Mouse (Mus musculus) layer of hippocampus, postnatal 14 days (tissue): Measurements from ENCODE around the gene Dpp8. TPM values are rescaled to one million over a fixed set of nuclear protein-coding genes. Genes with fewer than 3 reads are reported as not detected.

Experiments used
- DNase-seq, 2 experiments: peaks; one replicate each; pipeline ENCODE4 v3.0.0; 2021 to 2022; ENCODE audit warnings: low spot score in 2 of 2, mixed read lengths in 1 of 2
- total RNA-seq, 2 experiments: library from RNA; stranded (reverse); gene quantifications; 2 replicates each; pipeline ENCODE4 v1.2.3; 2021

Gene Dpp8
- total RNA-seq, 2 experiments from 2014 or later = 136 to 151 TPM

- no peak for DNase-seq
Measured at GRCm38 (mm10) chr9:65083075-65083765, 51.0 kb downstream of the Dpp8 start.

GRCm38 (mm10) chr9:65084198-65084807, 52.1 kb downstream of the Dpp8 start:
- no peak for DNase-seq

GRCm38 (mm10) chr9:65085270-65085669, 53.1 kb downstream of the Dpp8 start:
- no peak for DNase-seq

GRCm38 (mm10) chr9:65086801-65087200, 54.6 kb downstream of the Dpp8 start:
- no peak for DNase-seq

- no peak for DNase-seq
Measured at GRCm38 (mm10) chr9:65087490-65087889, 55.3 kb downstream of the Dpp8 start.

GRCm38 (mm10) chr9:65094237-65094636, 62.0 kb downstream of the Dpp8 start:
- peak; percentile 17 to 52 for DNase-seq

GRCm38 (mm10) chr9:65100991-65101685, 68.9 kb downstream of the Dpp8 start, which contains the start of gene Igdcc4:
Gene Igdcc4, plus strand, starts transcription at chr9:65101486.
- DNase-seq = no peak

- DNase-seq = peak; percentile 45 to 48
Measured at GRCm38 (mm10) chr9:65101686-65102376, 69.6 kb downstream of the Dpp8 start.

- peak in 1 of 2 experiments; percentile 33 for DNase-seq
Measured at GRCm38 (mm10) chr9:65102377-65103172, 70.4 kb downstream of the Dpp8 start.

- DNase-seq = no peak
Measured at GRCm38 (mm10) chr9:65103173-65103752, 71.0 kb downstream of the Dpp8 start.

GRCm38 (mm10) chr9:65106821-65107220, 74.6 kb downstream of the Dpp8 start:
- DNase-seq = no peak

- DNase-seq = no peak
Measured at GRCm38 (mm10) chr9:65107893-65108292, 75.7 kb downstream of the Dpp8 start.

GRCm38 (mm10) chr9:65109132-65110072, 77.2 kb downstream of the Dpp8 start:
- DNase-seq = peak; percentile 61 to 74

GRCm38 (mm10) chr9:65111698-65112097, 79.5 kb downstream of the Dpp8 start:
- no peak for DNase-seq

- DNase-seq = no peak
Measured at GRCm38 (mm10) chr9:65113694-65114093, 81.5 kb downstream of the Dpp8 start.

- DNase-seq = no peak
Measured at GRCm38 (mm10) chr9:65115891-65116290, 83.7 kb downstream of the Dpp8 start.

GRCm38 (mm10) chr9:65117516-65117915, 85.3 kb downstream of the Dpp8 start:
- no peak for DNase-seq

- DNase-seq = peak; percentile 71 to 82
Measured at GRCm38 (mm10) chr9:65120935-65121334, 88.7 kb downstream of the Dpp8 start.

GRCm38 (mm10) chr9:65122545-65122944, 90.3 kb downstream of the Dpp8 start:
- DNase-seq = peak; percentile 71 to 80
